Mouse (Mus musculus): ENCODE results near the gene Hgd. TPM values are rescaled to one million over a fixed set of nuclear protein-coding genes. Genes with fewer than 3 reads are reported as not detected.

The Hgd gene
- polyA plus RNA-seq (2012; fragmentation: generic; extraction: Trizol), result 0.02 TPM

DNA sequence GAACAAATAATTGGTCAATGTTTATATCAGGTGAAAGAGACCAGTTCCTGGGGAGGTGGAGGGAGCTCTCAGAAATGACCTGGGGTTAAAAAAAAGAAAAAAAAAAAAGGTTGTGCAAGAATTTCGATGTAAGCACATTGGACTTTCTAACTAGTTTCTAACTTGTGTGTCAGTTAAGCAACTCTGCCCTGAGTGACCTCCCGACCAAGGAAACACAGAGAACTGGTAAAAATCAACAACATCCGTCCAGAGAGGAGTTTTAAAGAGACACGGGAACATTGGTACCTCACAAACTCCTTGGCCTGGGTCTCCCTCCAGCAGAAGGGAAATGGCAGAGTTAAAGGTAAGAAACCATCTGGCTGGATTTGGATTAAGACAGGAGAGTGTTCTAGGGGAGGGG, at the start of gene Hgd:
Gene Hgd (plus strand): TSS at position 160 of the 400 bp plus-strand sequence.
- Histone ChIP-seq H3K4me2 (ENCODE audit: low read depth) (no peak within 1 kb of the TSS), H3K36me3 (ENCODE audit: control insufficient read depth, insufficient read depth) (no peaks in the 10 kb centered on the region), H3K4me3 (no peak within 1 kb of the TSS), H3K27me3 (ENCODE audit: control insufficient read depth, insufficient read depth, insufficient read length) (no peaks in the 10 kb centered on the region), H3K79me2 (ENCODE audit: control insufficient read depth, insufficient read depth) (no peaks in the 10 kb centered on the region), H3ac (ENCODE audit: control insufficient read depth, insufficient read length) (no peak within 1 kb of the TSS)
- TF ChIP-seq MYOG (IDR thresholded peaks at IDR 0.05; ENCODE audit: control insufficient read depth in 1 of 3, insufficient read depth in 1 of 3, insufficient read length in 2 of 3, low read depth in 2 of 3), result no peak
- no peak for TF ChIP-seq TCF3 (IDR thresholded peaks at IDR 0.05; ENCODE audit: insufficient read length, low read depth)
- no peak for TF ChIP-seq SRF (IDR thresholded peaks at IDR 0.05; ENCODE audit: control insufficient read depth, insufficient read length, low read depth)
- no peak for TF ChIP-seq MYOD1 (IDR thresholded peaks at IDR 0.05; ENCODE audit: control insufficient read depth in 1 of 3, insufficient read length in 2 of 3, low read depth in 2 of 3)
- no peak for TF ChIP-seq REST (IDR thresholded peaks at IDR 0.05; ENCODE audit: insufficient read depth, insufficient read length)
- no peak for TF ChIP-seq USF1 (IDR thresholded peaks at IDR 0.05; ENCODE audit: low read depth)
- TF ChIP-seq E2F4 (IDR thresholded peaks at IDR 0.05; ENCODE audit: insufficient read depth), result no peak
- no peak for TF ChIP-seq POLR2AphosphoS2 (IDR thresholded peaks at IDR 0.05; ENCODE audit: insufficient read length, low read depth)
- no peak for TF ChIP-seq POLR2A (IDR thresholded peaks at IDR 0.05; ENCODE audit: insufficient read length, low read depth)
- TF ChIP-seq TCF12 (IDR thresholded peaks at IDR 0.05; ENCODE audit: insufficient read depth, poor library complexity, severe bottlenecking), result no peak
- no peak for TF ChIP-seq MAX (IDR thresholded peaks at IDR 0.05; ENCODE audit: low read depth)
- TF ChIP-seq CEBPB (IDR thresholded peaks at IDR 0.05; ENCODE audit: insufficient read depth, poor library complexity, severe bottlenecking), result no peak

DNA sequence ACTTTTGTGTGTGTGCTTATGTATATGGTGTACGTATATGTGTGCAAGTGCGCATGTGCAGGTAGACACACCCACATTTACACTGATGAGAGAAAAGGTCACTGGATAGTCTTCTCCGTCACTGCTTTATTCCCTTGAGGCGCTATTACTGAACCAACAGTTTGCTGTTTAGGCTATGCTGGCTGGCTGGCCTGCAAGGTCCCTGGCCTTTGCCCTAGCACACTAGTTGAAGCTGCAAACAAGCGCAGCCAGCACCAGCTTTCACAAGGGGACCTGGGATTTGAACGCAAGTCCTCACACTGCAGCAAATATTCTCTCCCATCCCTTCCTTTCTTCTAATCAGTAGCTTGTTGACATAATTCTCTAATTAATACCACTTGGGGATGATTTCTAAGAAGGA, 49.8 kb upstream of the Hgd start:
- H3K36me3 ChIP-seq (ENCODE audit: control insufficient read depth, insufficient read depth), result peaks cover 20% of the 10 kb centered on the region
- H3K4me3 ChIP-seq, result no peak overlapping the region
- peaks cover 17% of the 10 kb centered on the region for H3K79me2 ChIP-seq (ENCODE audit: control insufficient read depth, insufficient read depth)
- H3K27me3 ChIP-seq (ENCODE audit: control insufficient read depth, insufficient read depth, insufficient read length), result no peaks in the 10 kb centered on the region
- no peak overlapping the region for H3K4me2 ChIP-seq (ENCODE audit: low read depth)
- H3ac ChIP-seq (ENCODE audit: control insufficient read depth, insufficient read length), result no peak overlapping the region
- no peak for TF ChIP-seq E2F4 (IDR thresholded peaks at IDR 0.05; ENCODE audit: insufficient read depth)
- TF ChIP-seq MAX (IDR thresholded peaks at IDR 0.05; ENCODE audit: low read depth), result no peak
- no peak for TF ChIP-seq SRF (IDR thresholded peaks at IDR 0.05; ENCODE audit: control insufficient read depth, insufficient read length, low read depth)
- no peak for TF ChIP-seq TCF12 (IDR thresholded peaks at IDR 0.05; ENCODE audit: insufficient read depth, poor library complexity, severe bottlenecking)
- no peak for TF ChIP-seq USF1 (IDR thresholded peaks at IDR 0.05; ENCODE audit: low read depth)
- no peak for TF ChIP-seq MYOD1 (IDR thresholded peaks at IDR 0.05; ENCODE audit: control insufficient read depth in 1 of 3, insufficient read length in 2 of 3, low read depth in 2 of 3)

DNA sequence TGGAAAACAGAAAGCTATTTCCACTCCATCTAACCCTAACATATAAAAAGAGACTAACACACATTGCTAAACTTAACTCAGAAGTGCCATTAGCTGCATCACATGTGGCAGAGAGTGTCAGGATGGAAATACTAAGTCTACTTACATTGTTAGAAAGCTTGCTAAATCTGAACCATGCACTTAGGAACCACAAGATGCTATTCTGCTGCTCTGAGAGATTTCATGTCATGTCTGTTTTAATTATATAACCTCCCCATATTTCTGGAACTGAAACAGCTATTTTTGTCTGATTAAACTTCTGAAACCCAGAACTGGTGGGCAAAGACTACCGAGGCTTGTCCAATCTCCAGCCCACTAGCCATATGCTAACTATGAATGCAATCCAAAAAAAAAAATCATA, 47.9 kb upstream of the Hgd start:
- H3K27me3 ChIP-seq (ENCODE audit: control insufficient read depth, insufficient read depth, insufficient read length), result no peaks in the 10 kb centered on the region
- H3K4me3 ChIP-seq, result no peak overlapping the region
- no peak for TF ChIP-seq CEBPB (IDR thresholded peaks at IDR 0.05; ENCODE audit: insufficient read depth, poor library complexity, severe bottlenecking)
- no peak for TF ChIP-seq TCF3 (IDR thresholded peaks at IDR 0.05; ENCODE audit: insufficient read length, low read depth)
- no peak for TF ChIP-seq REST (IDR thresholded peaks at IDR 0.05; ENCODE audit: insufficient read depth, insufficient read length)
- no peak for TF ChIP-seq MAX (IDR thresholded peaks at IDR 0.05; ENCODE audit: low read depth)
- no peak for TF ChIP-seq USF1 (IDR thresholded peaks at IDR 0.05; ENCODE audit: low read depth)
- TF ChIP-seq TCF12 (IDR thresholded peaks at IDR 0.05; ENCODE audit: insufficient read depth, poor library complexity, severe bottlenecking), result no peak
- no peak for TF ChIP-seq POLR2A (IDR thresholded peaks at IDR 0.05; ENCODE audit: insufficient read length, low read depth)
- TF ChIP-seq POLR2AphosphoS2 (IDR thresholded peaks at IDR 0.05; ENCODE audit: insufficient read length, low read depth), result no peak
- no peak for TF ChIP-seq MYOD1 (IDR thresholded peaks at IDR 0.05; ENCODE audit: control insufficient read depth in 1 of 3, insufficient read length in 2 of 3, low read depth in 2 of 3)
- H3K4me2 ChIP-seq (ENCODE audit: low read depth), result no peak overlapping the region
- no peak overlapping the region for H3ac ChIP-seq (ENCODE audit: control insufficient read depth, insufficient read length)
- peaks cover 19% of the 10 kb centered on the region for H3K36me3 ChIP-seq (ENCODE audit: control insufficient read depth, insufficient read depth)
- peaks cover 17% of the 10 kb centered on the region for H3K79me2 ChIP-seq (ENCODE audit: control insufficient read depth, insufficient read depth)

DNA sequence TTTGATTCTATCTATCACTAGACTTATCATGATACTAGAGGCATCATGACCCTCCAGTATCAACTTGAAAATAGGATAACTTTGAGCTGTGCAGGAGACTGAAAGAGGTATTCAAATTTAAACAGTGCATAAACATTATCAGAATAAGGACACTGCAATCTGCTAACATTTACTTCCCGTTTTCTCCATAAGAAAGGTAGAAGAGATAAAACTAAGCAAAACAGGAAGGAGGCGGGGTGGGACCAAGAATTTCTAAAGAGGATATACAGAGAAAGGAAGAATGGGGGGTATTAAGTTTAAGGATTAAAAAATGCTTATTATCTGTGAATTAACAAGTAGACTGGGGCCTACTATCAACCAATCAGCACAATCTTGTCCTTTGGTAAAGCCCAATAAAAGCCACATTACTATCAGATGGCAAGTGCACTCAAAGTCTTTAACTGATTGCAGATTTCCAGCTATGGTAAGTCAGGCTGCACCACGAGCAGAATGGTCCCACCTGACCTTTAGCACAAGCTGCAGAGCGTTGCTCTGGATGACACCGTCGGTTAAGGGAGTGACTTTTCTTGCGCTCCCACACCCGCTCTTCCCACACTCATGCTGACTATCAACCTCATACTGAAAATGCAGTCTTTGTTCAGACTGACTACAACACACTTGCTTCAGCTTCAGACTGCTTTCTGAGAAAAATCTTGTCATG, 46.4 kb upstream of the Hgd start:
- Histone ChIP-seq H3K4me3 (no peak overlapping the region), H3K36me3 (ENCODE audit: control insufficient read depth, insufficient read depth) (peaks cover 19% of the 10 kb centered on the region), H3ac (ENCODE audit: control insufficient read depth, insufficient read length) (no peak overlapping the region), H3K27me3 (ENCODE audit: control insufficient read depth, insufficient read depth, insufficient read length) (no peaks in the 10 kb centered on the region), H3K4me2 (ENCODE audit: low read depth) (no peak overlapping the region), H3K79me2 (ENCODE audit: control insufficient read depth, insufficient read depth) (peaks cover 25% of the 10 kb centered on the region)
- TF ChIP-seq POLR2AphosphoS2 (IDR thresholded peaks at IDR 0.05; ENCODE audit: insufficient read length, low read depth) (no peak), REST (IDR thresholded peaks at IDR 0.05; ENCODE audit: insufficient read depth, insufficient read length) (no peak), USF1 (IDR thresholded peaks at IDR 0.05; ENCODE audit: low read depth) (no peak), E2F4 (IDR thresholded peaks at IDR 0.05; ENCODE audit: insufficient read depth) (no peak), POLR2A (IDR thresholded peaks at IDR 0.05; ENCODE audit: insufficient read length, low read depth) (no peak), CEBPB (IDR thresholded peaks at IDR 0.05; ENCODE audit: insufficient read depth, poor library complexity, severe bottlenecking) (no peak), MYOG (IDR thresholded peaks at IDR 0.05; ENCODE audit: control insufficient read depth in 1 of 3, insufficient read depth in 1 of 3, insufficient read length in 2 of 3, low read depth in 2 of 3) (no peak), MYOD1 (IDR thresholded peaks at IDR 0.05; ENCODE audit: control insufficient read depth in 1 of 3, insufficient read length in 2 of 3, low read depth in 2 of 3) (no peak), TCF12 (IDR thresholded peaks at IDR 0.05; ENCODE audit: insufficient read depth, poor library complexity, severe bottlenecking) (no peak)

DNA sequence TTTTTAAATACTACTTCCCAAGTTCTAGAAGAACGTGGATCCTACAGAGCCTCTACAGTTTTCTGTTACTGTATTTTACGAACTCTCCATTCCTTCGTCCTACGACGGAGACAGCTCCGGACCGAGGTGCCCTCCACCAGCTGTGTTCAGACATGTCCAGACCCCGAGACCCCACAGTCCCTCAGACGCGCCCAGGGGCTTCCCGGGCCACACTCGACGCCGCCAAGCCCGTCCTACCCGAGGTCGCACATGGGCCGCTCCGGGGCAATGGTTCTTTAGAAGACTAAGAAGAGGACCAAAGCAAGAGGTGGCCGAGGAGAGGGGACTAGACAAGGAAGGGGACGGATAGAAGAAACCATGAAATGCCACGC, 40.7 kb upstream of the Hgd start:
- peak overlapping the region; percentile 45 for H3ac ChIP-seq (ENCODE audit: control insufficient read depth, insufficient read length)
- H3K79me2 ChIP-seq (ENCODE audit: control insufficient read depth, insufficient read depth), result peaks cover 19% of the 10 kb centered on the region
- no peaks in the 10 kb centered on the region for H3K27me3 ChIP-seq (ENCODE audit: control insufficient read depth, insufficient read depth, insufficient read length)
- peak overlapping the region; percentile 88 for H3K4me3 ChIP-seq
- peaks cover 13% of the 10 kb centered on the region for H3K36me3 ChIP-seq (ENCODE audit: control insufficient read depth, insufficient read depth)
- peak overlapping the region; percentile 90 for H3K4me2 ChIP-seq (ENCODE audit: low read depth)
- TF ChIP-seq POLR2AphosphoS2 (IDR thresholded peaks at IDR 0.05; ENCODE audit: insufficient read length, low read depth) (no peak), POLR2A (IDR thresholded peaks at IDR 0.05; ENCODE audit: insufficient read length, low read depth) (no peak), CEBPB (IDR thresholded peaks at IDR 0.05; ENCODE audit: insufficient read depth, poor library complexity, severe bottlenecking) (no peak), USF1 (IDR thresholded peaks at IDR 0.05; ENCODE audit: low read depth) (no peak), E2F4 (IDR thresholded peaks at IDR 0.05; ENCODE audit: insufficient read depth) (no peak), MYOG (IDR thresholded peaks at IDR 0.05; ENCODE audit: control insufficient read depth in 1 of 3, insufficient read depth in 1 of 3, insufficient read length in 2 of 3, low read depth in 2 of 3) (no peak), TCF3 (IDR thresholded peaks at IDR 0.05; ENCODE audit: insufficient read length, low read depth) (no peak), MYOD1 (IDR thresholded peaks at IDR 0.05; ENCODE audit: control insufficient read depth in 1 of 3, insufficient read length in 2 of 3, low read depth in 2 of 3) (no peak), SRF (IDR thresholded peaks at IDR 0.05; ENCODE audit: control insufficient read depth, insufficient read length, low read depth) (no peak), REST (IDR thresholded peaks at IDR 0.05; ENCODE audit: insufficient read depth, insufficient read length) (no peak), TCF12 (IDR thresholded peaks at IDR 0.05; ENCODE audit: insufficient read depth, poor library complexity, severe bottlenecking) (no peak), MAX (IDR thresholded peaks at IDR 0.05; ENCODE audit: low read depth) (no peak)

Data from myocyte (in vitro differentiated cells).